Mouse (Mus musculus) ES-Bruce4 (cell line): ENCODE data around the gene Arxes2.

Experiments
- CTCF ChIP-seq: IDR thresholded peaks from one replicate; pipeline ENCODE4 v1.8.1; 2011; ENCODE audit warnings: low read depth, low read length
- POLR2A ChIP-seq: IDR thresholded peaks from one replicate; pipeline ENCODE4 v1.8.1; 2011; ENCODE audit warnings: low read length; ENCODE audit not compliant: insufficient read depth

- TF ChIP-seq POLR2A (no peak), CTCF (no peak)
Measured at GRCm38 (mm10) chrX:135974424-135975225, 19.0 kb upstream of the Arxes2 start.
